Mouse (Mus musculus) bone marrow, adult 2 months (tissue): ENCODE data around the gene Mthfr.

ENCODE experiments used
- CTCF ChIP-seq: fragments of 200-500 bp; IDR thresholded peaks from 2 replicates; pipeline ENCODE4 v1.5.1; 2011; ENCODE audit warnings: low read length, control low read depth; ENCODE audit not compliant: control insufficient read depth, insufficient read depth
- POLR2A ChIP-seq: fragments of 200-500 bp; IDR thresholded peaks from 2 replicates; pipeline ENCODE4 v1.6.1; 2011; ENCODE audit warnings: low read depth, mild to moderate bottlenecking, control low read depth, low read length, borderline replicate concordance; ENCODE audit not compliant: control insufficient read depth

- TF ChIP-seq POLR2A (no peak), CTCF (no peak)
Measured at GRCm38 (mm10) chr4:148108565-148109100, 69.8 kb downstream of the Mthfr start.
